Mouse (Mus musculus): Measurements from ENCODE around the gene Mrpl40.

Mrpl40 gene

DNA sequence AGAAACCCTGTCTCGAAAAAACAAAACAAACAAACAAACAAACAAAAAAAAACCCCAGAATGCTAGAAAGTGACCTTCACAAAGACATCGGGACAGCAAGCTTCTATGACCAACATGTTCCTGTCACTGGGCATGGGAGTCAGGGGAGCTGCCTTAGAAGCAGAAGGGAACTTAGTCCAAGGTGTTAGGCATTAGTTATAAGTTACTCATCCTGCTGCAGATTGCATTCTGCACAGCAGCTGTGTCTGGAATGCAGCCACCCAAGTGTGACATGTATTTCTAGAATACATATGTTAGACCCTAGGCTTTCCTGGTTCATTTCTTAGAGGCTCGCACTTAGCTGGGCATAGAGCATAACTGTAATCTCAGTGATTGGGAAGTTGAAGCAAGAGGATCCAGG lies 48.0 kb downstream of the Mrpl40 start:
- DNase-seq: peak; percentile 31

DNA sequence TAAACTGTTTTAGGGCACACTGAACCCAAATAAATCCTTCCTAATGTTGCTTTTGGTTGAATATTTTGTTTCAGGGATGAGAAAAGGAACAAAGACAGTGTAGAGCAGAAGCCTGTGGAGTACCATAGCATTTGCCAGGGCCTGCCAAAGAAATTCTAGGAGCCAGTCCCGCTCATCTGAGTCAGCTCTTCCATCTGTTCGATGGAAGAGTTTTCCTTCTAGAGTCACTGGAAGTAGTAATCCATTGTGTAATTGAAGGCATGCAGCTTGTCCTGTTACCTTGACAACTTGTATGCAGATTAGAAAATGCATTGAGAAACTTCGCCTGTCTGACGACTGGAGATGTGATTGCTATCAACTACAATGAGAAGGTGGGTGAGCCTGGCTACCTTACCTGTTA lies 53.7 kb downstream of the Mrpl40 start:
- DNase-seq: no peak

DNA sequence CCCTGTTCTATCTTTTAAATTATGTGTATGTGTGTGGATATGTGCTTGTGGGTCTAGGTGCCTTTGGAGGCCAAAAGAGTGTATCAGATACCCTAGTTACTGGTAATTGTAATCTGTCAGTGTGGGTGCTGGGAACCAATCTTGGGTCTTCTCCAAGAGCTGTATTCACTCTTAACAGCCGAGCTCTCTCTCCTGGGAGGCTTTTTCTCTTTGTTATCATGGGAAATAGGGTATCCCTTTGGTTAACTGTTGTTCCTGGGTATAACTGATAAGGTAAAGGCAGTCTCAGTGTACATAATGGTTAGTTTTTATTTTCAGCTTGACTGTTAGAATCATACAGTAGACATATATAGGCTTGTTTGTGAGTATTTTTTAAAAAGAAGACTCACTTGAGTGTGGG lies 54.3 kb downstream of the Mrpl40 start:
- DNase-seq: no peak
